In the genomic region with DNA sequence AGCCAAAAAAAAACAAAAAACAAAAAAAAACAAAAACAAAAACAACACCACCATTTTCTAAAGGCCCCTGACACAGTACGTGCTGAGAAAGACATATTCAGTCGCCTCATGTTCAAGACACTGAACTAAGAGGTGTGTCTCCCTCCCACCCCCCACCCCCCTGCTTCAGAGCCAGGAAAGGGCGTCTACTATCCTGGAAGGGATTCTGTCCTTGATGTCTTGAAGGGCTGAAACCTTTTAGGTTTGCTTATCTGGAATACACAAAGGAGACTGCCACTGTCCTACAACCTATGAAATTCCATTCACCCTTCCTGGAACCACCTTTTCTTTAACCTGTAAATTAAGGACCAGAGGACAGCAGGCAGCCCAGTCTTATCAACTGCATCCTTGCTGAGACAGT, we compare ENCODE assay signal across 28 mouse cellular contexts. TPM values are rescaled to one million over a fixed set of nuclear protein-coding genes. Genes with fewer than 3 reads are reported as not detected.
"Had no signal": no experiment of that assay in that cellular context is flagged by ENCODE, and none has a peak within 500 bp of the region (broad histone marks: within the 10 kb centered on the region; RNA-seq: fewer than 3 reads in every experiment).

No protein-coding gene starts in this region.

- H3K4me2 ChIP-seq: heart, embryonic 11.5 days; heart, embryonic 13.5 days; heart, embryonic 15.5 days; hindbrain, embryonic 13.5 days; hindbrain, embryonic 15.5 days; intestine, embryonic 15.5 days; limb, embryonic 12.5 days; liver, embryonic 11.5 days; liver, embryonic 13.5 days; liver, embryonic 15.5 days had no signal

- H3K36me3 ChIP-seq: heart, embryonic 13.5 days; heart, embryonic 15.5 days; hindbrain, embryonic 13.5 days; hindbrain, embryonic 15.5 days; intestine, embryonic 15.5 days; limb, embryonic 10.5 days; limb, embryonic 12.5 days; liver, embryonic 13.5 days; liver, embryonic 15.5 days had no signal

- H3K4me3 ChIP-seq: heart, adult 2 months; heart, embryonic 13.5 days; heart, embryonic 15.5 days; hindbrain, embryonic 13.5 days; hindbrain, embryonic 15.5 days; intestine, embryonic 15.5 days; layer of hippocampus, adult 2 months; limb, embryonic 10.5 days; limb, embryonic 12.5 days; liver, embryonic 13.5 days; liver, embryonic 15.5 days had no signal

- H3K9ac ChIP-seq: heart, embryonic 13.5 days; heart, embryonic 15.5 days; hindbrain, embryonic 13.5 days; hindbrain, embryonic 15.5 days; intestine, embryonic 15.5 days; limb, embryonic 12.5 days; liver, embryonic 13.5 days; liver, embryonic 15.5 days had no signal

- H3K27ac ChIP-seq: heart, adult 2 months; heart, embryonic 13.5 days; heart, embryonic 15.5 days; hindbrain, embryonic 13.5 days; hindbrain, embryonic 15.5 days; intestine, embryonic 15.5 days; layer of hippocampus, adult 2 months; limb, embryonic 10.5 days; limb, embryonic 12.5 days; liver, embryonic 13.5 days; liver, embryonic 15.5 days had no signal

- H3K27me3 ChIP-seq: heart, embryonic 15.5 days; hindbrain, embryonic 13.5 days; hindbrain, embryonic 15.5 days; intestine, embryonic 15.5 days; limb, embryonic 12.5 days; liver, embryonic 13.5 days; liver, embryonic 15.5 days had no signal

- H3K4me1 ChIP-seq: heart, embryonic 13.5 days; heart, embryonic 15.5 days; hindbrain, embryonic 13.5 days; hindbrain, embryonic 15.5 days; intestine, embryonic 15.5 days; limb, embryonic 10.5 days; limb, embryonic 12.5 days; liver, embryonic 13.5 days; liver, embryonic 15.5 days had no signal

- ATAC-seq: inflammation-experienced regulatory T-cells, adult 6 months; intestine, embryonic 15.5 days; intestine, postnatal 0 days had no signal

- DNase-seq: gastrocnemius, postnatal 14 days; gastrocnemius, postnatal 36 days; heart, adult 11 months; heart, adult 2 months; heart, postnatal 14 days; heart, postnatal 36 days; kidney, adult 18-20 months; kidney, adult 8-10 months; kidney, postnatal 10 days; kidney, postnatal 25 days; kidney, postnatal 4 days; layer of hippocampus, postnatal 36 days; liver; liver, embryonic 13.5 days had no signal

- H3K9me3 ChIP-seq: heart, embryonic 13.5 days; heart, embryonic 15.5 days; hindbrain, embryonic 13.5 days; hindbrain, embryonic 15.5 days; intestine, embryonic 15.5 days; limb, embryonic 10.5 days; limb, embryonic 12.5 days; liver, embryonic 13.5 days; liver, embryonic 15.5 days had no signal

RNA-seq across cellular contexts. Expression of gene Fgf10, which starts 36.1 kb away (rescaled TPM):
- total RNA-seq: hematopoietic stem cell, adult 5-6 weeks had no signal
- polyA plus RNA-seq: inflammation-experienced regulatory T-cells, adult 6 months had no signal
